Mouse (Mus musculus) heart, embryonic 14.5 days (tissue): Measurements from ENCODE around the gene Glis2. TPM values are rescaled to one million over a fixed set of nuclear protein-coding genes. Genes with fewer than 3 reads are reported as not detected.

Experiments used
- ATAC-seq: fragments of 200-750 bp; cut with Nextera tagmentation; 2 replicates; pipeline ENCODE4 v1.8.0; 2017; ENCODE audit warnings: low read depth, moderate TSS enrichment; ENCODE audit not compliant: insufficient number of reproducible peaks, insufficient read depth, low FRiP score
- H3K27ac ChIP-seq, 2 experiments: fragments of 200-500 bp in 1 of 2; fragments of 300-500 bp in 1 of 2; sonication (generic) in 1 of 2; replicated peaks in 1 of 2; 2 replicates each; pipeline ENCODE4 v1.5.1; 2012 to 2014; ENCODE audit warnings: low read depth in 2 of 2, low read length in 2 of 2, control low read depth in 1 of 2, mild to moderate bottlenecking in 1 of 2, mixed read lengths in 1 of 2; ENCODE audit not compliant: control insufficient read depth in 1 of 2, insufficient read depth in 1 of 2
- H3K27me3 ChIP-seq: fragments of 300-500 bp; sonication (generic); 2 replicates; pipeline ENCODE4 v1.6.1; 2014; ENCODE audit warnings: mild to moderate bottlenecking, low read length, control low read depth; ENCODE audit not compliant: control insufficient read depth, insufficient read depth
- H3K36me3 ChIP-seq: fragments of 300-500 bp; sonication (generic); 2 replicates; pipeline ENCODE4 v1.6.1; 2014; ENCODE audit warnings: mild to moderate bottlenecking, control low read depth, low read length, mixed read lengths; ENCODE audit not compliant: control insufficient read depth, insufficient read depth
- H3K4me1 ChIP-seq, 2 experiments: fragments of 200-500 bp in 1 of 2; fragments of 300-500 bp in 1 of 2; sonication (generic) in 1 of 2; 2 replicates each; pipeline ENCODE4 v1.6.1; 2012 to 2014; ENCODE audit warnings: low read length in 2 of 2, control low read depth in 1 of 2, mixed read lengths in 1 of 2; ENCODE audit not compliant: control insufficient read depth in 2 of 2, insufficient read depth in 2 of 2
- H3K4me2 ChIP-seq: fragments of 300-500 bp; sonication (generic); 2 replicates; pipeline ENCODE4 v1.6.1; 2014; ENCODE audit warnings: mild to moderate bottlenecking, low read length
- H3K4me3 ChIP-seq, 2 experiments: fragments of 200-500 bp in 1 of 2; fragments of 300-500 bp in 1 of 2; sonication (generic) in 1 of 2; 2 replicates each; pipeline ENCODE4 v1.5.1; 2012 to 2014; ENCODE audit warnings: low read length in 2 of 2, mild to moderate bottlenecking in 2 of 2, control low read depth in 1 of 2, low read depth in 1 of 2, moderate library complexity in 1 of 2; ENCODE audit not compliant: control insufficient read depth in 1 of 2, insufficient read depth in 1 of 2
- H3K9ac ChIP-seq: fragments of 300-500 bp; sonication (generic); 2 replicates; pipeline ENCODE4 v1.6.1; 2014; ENCODE audit warnings: mild to moderate bottlenecking, low read length
- H3K9me3 ChIP-seq: fragments of 300-500 bp; sonication (generic); 2 replicates; pipeline ENCODE4 v1.6.1; 2016; ENCODE audit warnings: low read length, control low read depth; ENCODE audit not compliant: control insufficient read depth
- WGBS: fragments of 180-500 bp; shearing (Covaris S2); extraction: QIAGEN DNeasy Blood & Tissue Kit; methylation state at CpG from one replicate; pipeline ENCODE4 v1.1.7; 2014; 5-methylcytosine and 5-hydroxymethylcytosine counted together
- polyA plus RNA-seq: library from polyadenylated mRNA; unstranded; fragments of >200 nt; fragmentation: Nextera tagmentation; extraction: Ambion mirVana; gene quantifications from 2 replicates; pipeline ENCODE4 v1.2.1, GENCODE M21; 2014

The Glis2 gene
- polyA plus RNA-seq, 1 experiment from 2014 or later, result 21.4 TPM

- no peak overlapping the region for H3K9ac ChIP-seq
- H3K9me3 ChIP-seq, result no peaks in the 10 kb centered on the region
- 0 out of 2 replicates have a peak, but pooled peaks cover 12% of the 10 kb centered on the region for H3K36me3 ChIP-seq
- no peaks in the 10 kb centered on the region for H3K27me3 ChIP-seq
- 18% methylated on average over 6 of the region's 6 CpGs for WGBS
- no peak overlapping the region for H3K4me3 ChIP-seq
- no peak for ATAC-seq
- H3K4me1 ChIP-seq, result peaks cover 6 to 20% of the 10 kb centered on the region in 2 experiments
- no peak overlapping the region for H3K27ac ChIP-seq
- no peak overlapping the region for H3K4me2 ChIP-seq
Measured at GRCm38 (mm10) chr16:4629950-4630349, 35.4 kb downstream of the Glis2 start.

GRCm38 (mm10) chr16:4632050-4632449 is 37.5 kb downstream of the Glis2 start:
- no peak overlapping the region for H3K9ac ChIP-seq
- H3K27ac ChIP-seq, result no peak overlapping the region; a peak in 1 of 4 replicates
- no peaks in the 10 kb centered on the region for H3K9me3 ChIP-seq
- no peaks in the 10 kb centered on the region for H3K27me3 ChIP-seq
- H3K4me3 ChIP-seq, result no peak overlapping the region
- WGBS, result 50% methylated on average over 7 of the region's 7 CpGs
- ATAC-seq, result no peak
- H3K4me2 ChIP-seq, result no peak overlapping the region
- H3K36me3 ChIP-seq, result 0 out of 2 replicates have a peak, but pooled peaks cover 12% of the 10 kb centered on the region
- H3K4me1 ChIP-seq, result peaks cover 18 to 31% of the 10 kb centered on the region in 2 experiments

- Histone ChIP-seq H3K4me2 (no peak overlapping the region), H3K4me1 (peaks cover 18 to 25% of the 10 kb centered on the region in 2 experiments), H3K4me3 (no peak overlapping the region), H3K27me3 (no peaks in the 10 kb centered on the region), H3K9me3 (no peaks in the 10 kb centered on the region), H3K27ac (no peak overlapping the region), H3K9ac (no peak overlapping the region), H3K36me3 (0 out of 2 replicates have a peak, but pooled peaks cover 10% of the 10 kb centered on the region)
- WGBS, result 95% methylated on average over 3 of the region's 3 CpGs
- ATAC-seq, result no peak
Measured at GRCm38 (mm10) chr16:4633661-4634060, 39.1 kb downstream of the Glis2 start.

GRCm38 (mm10) chr16:4634681-4635080 is 40.2 kb downstream of the Glis2 start:
- no peak overlapping the region for H3K4me2 ChIP-seq
- H3K36me3 ChIP-seq, result 0 out of 2 replicates have a peak, but pooled peaks cover 10% of the 10 kb centered on the region
- H3K27ac ChIP-seq, result no peak overlapping the region; a peak in 1 of 4 replicates
- 0 out of 2 replicates have a peak overlapping the region, but pooled peaks have one; percentile 3 for H3K9ac ChIP-seq
- peaks cover 18 to 30% of the 10 kb centered on the region in 2 experiments for H3K4me1 ChIP-seq
- H3K9me3 ChIP-seq, result no peaks in the 10 kb centered on the region
- no peak for ATAC-seq
- no peaks in the 10 kb centered on the region for H3K27me3 ChIP-seq
- 50% methylated on average over 9 of the region's 9 CpGs for WGBS
- H3K4me3 ChIP-seq, result no peak overlapping the region

- Histone ChIP-seq H3K9me3 (no peaks in the 10 kb centered on the region), H3K36me3 (0 out of 2 replicates have a peak, but pooled peaks cover 10% of the 10 kb centered on the region), H3K27ac (peak overlapping the region in 1 of 2 experiments; percentile 28; a peak in 1 of 4 replicates), H3K27me3 (no peaks in the 10 kb centered on the region), H3K4me1 (peaks cover 20 to 32% of the 10 kb centered on the region in 2 experiments), H3K4me3 (no peak overlapping the region), H3K4me2 (no peak overlapping the region), H3K9ac (peak overlapping the region; percentile 16; the same call in 1 of the 2 replicates)
- ATAC-seq, result no peak
- 48% methylated on average over 4 of the region's 4 CpGs for WGBS
Measured at GRCm38 (mm10) chr16:4635760-4636159, 41.2 kb downstream of the Glis2 start.

- no peaks in the 10 kb centered on the region for H3K27me3 ChIP-seq
- 44% methylated on average over 3 of the region's 3 CpGs for WGBS
- ATAC-seq, result no peak
Measured at GRCm38 (mm10) chr16:4638891-4639390, 44.4 kb downstream of the Glis2 start.

GRCm38 (mm10) chr16:4639831-4640237 is 45.3 kb downstream of the Glis2 start, which contains the start of the genes Vasn and Dnaja3:
Vasn (plus strand) TSS chr16:4639941.
Dnaja3 (plus strand) TSS chr16:4639989.
- Histone ChIP-seq H3K27ac (peak within 1 kb of the TSS; percentile 82 to 91), H3K4me1 (peaks cover 51 to 66% of the 10 kb centered on the region in 2 experiments), H3K9me3 (no peaks in the 10 kb centered on the region), H3K4me2 (peak within 1 kb of the TSS; percentile 89), H3K36me3 (no peaks in the 10 kb centered on the region), H3K4me3 (peak within 1 kb of the TSS; percentile 82 to 85), H3K9ac (peak within 1 kb of the TSS; percentile 90), H3K27me3 (no peaks in the 10 kb centered on the region)
- peak; percentile 77 for ATAC-seq
- 4% methylated on average over 22 of the region's 22 CpGs for whole genome bisulfite sequencing

More at GRCm38 (mm10) chr16:4638891-4639390, 44.4 kb downstream of the Glis2 start:
- Histone ChIP-seq H3K36me3 (no peaks in the 10 kb centered on the region), H3K4me3 (no peak overlapping the region), H3K9me3 (no peaks in the 10 kb centered on the region), H3K4me1 (peaks cover 47 to 64% of the 10 kb centered on the region in 2 experiments), H3K9ac (no peak overlapping the region), H3K4me2 (no peak overlapping the region), H3K27ac (no peak overlapping the region)
